Mouse (Mus musculus) lung, postnatal 25 days (tissue): ENCODE measurements around the gene Adamts17.
A peak's percentile ranks its signal among the peaks of the same experiment; 100 is the strongest.

Source experiments
- DNase-seq: peaks from one replicate; pipeline ENCODE4 v3.0.0; 2022; ENCODE audit warnings: low spot score

Gene Adamts17

DNA sequence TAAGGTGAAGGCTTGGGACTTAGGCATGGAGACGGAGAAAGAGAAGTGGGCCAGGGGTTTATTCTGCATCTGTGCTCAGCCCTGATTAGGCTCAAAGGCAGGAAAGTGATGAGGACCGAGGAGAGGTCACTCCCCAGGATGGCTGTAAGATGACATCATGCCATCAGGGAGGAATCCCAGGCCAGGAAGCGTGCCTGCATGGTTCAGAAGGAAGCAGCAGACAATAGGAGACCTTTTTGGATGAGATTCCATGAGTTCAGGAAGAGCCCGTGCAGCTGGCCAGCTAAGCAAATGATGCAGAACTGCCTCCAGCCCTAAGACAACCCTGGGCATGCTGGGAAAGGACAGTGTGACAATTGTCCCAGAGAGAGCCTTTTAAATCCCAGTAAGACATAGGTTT, 93.7 kb downstream of the Adamts17 start:
- DNase-seq: peak; percentile 73

DNA sequence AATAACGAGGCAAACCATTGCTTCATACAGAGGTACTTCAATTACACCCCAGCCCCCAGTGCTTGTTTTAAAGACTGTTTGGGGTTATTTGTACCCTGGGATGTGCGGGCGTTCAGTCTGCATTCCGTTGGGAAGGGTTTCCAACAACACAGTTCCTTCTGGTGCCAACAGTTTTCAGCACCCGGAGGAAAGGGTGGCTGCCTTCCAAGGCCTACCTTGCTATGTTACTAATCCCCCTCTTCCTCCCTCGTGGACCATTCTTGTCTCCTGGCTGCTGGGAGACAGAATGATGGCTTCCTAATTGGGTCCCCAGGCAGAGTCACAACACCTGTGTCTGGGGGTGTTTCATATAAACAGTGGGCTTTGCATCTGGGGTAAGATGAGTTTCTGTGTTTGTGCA, 94.5 kb downstream of the Adamts17 start:
- DNase-seq: no peak

DNA sequence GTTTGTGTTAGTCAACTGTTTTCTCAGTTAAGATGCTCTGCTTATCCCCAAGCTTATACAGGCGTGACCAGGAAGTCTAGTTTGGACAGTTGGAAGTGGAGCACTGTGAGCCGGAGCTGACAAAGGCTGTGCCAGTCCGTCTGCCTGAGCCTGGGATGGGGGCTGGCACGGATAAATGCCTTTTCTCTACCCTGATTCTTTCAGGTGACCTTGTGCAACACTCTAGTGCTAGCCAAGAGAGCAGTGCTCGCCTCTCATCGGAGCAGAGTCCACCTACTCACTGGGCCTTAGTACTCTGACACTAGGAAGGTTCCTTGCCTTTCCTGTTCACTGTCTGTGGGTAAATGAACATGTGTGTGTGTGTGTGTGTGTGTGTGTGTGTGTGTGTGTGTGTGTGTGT, 95.5 kb downstream of the Adamts17 start:
- DNase-seq: no peak

DNA sequence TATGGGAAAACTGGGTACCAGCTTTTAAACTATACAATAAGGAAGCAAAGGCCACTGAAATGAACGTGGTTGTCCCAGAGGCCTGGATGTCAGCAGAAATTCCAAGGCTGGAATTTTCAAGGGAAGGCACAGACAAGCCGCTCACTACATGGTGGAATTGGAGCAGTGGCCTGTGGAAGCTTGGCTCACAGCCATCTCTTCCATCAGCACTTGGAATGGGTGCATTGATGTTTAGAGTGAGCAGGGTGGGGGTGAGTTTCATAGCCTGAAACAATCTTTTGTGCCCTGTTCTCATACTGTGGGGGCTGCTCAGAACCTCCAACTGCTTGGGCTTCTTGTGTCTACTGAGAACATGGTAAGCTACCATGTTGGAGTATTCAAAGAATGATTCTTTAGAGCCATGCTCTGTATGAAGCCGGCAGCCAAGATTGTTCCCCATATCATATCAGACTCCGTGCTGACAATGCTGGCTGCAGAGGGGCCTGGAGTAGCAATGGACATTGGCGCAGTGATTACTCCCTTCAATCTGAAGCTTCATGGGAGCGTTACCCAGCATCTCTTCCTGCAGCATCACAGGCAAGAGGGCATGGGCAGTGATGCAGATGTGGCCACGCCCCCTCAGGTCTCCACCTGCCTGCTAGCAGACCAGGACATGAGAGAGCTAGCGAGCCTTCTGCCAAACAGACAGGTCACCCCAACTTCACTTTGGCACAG, 96.7 kb downstream of the Adamts17 start:
- no peak for DNase-seq

DNA sequence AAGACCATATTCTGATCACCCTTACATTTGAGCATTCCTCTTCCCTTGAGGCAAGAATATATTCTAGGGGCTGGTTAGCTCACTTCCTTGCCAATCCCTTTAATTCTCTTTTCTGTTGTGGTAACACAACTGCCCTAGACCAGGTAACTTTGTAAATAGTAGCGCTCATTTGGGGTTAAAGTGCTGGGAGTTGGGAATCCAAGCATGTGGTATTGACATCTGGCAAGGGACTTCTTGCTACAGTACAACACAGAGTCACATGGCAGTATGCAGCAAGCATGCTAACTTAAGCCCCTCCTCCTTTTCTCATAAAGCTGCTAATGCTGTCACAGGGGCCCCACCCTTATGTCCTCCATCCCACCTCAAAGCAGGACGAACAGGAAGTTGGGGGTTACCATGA, 97.4 kb downstream of the Adamts17 start:
- DNase-seq: no peak

DNA sequence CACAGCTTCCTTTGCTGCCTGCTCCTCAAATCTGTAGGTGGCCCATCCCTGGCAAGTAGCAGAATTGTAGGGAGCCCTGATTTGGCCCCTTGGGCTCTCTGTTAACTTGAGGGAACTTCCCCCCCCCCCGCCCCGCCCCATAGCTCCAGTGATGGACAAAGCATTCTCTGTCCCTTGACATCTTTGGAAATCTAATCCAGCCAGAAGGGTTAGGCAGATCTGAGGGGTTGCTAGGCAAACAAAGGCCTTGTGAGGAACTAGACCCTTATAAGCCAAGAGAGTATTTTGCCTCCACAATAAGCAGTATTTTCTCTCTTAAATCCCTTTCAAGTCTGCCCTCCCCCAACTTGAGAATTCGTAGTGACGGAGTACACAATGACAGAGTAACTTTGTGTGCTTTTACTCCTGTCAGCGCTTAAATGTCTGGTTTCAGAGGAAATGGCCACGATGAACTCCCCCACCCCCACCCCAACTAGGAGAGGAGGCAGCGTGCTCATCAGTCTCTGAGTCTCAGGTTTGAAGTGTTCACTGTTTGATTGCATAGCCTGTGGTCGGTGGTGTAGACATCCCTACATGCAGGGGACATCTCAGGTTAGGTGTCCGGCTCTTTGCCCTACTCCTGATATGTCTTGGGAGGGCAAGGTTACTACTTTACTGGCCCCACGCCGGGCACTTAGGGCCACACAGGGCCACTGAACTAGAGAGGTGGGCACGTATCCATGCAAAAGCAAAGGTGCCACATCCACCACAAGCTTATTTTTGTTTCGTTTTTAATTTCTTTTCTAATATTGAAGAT, 99.7 kb downstream of the Adamts17 start:
- DNase-seq: no peak

DNA sequence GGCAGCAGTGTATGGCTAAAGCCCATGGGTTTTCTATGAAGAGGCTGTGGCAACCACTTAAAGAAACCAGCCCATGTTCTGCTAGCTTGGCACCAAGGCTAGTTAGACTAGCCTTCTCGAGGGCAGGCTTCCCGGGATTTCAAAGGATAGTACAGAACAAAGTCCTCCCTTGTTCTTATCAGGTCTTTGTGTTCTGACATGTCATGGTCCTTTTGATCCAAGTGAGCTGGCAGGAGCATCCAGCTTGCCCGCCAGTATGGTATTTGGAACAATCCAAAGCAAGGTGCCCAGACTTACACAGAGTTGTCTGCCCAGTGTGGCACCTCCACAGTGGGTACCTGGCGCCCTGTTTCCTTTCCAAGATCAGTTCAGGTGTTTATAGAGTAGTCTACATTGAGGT, 101.2 kb downstream of the Adamts17 start:
- no peak for DNase-seq

DNA sequence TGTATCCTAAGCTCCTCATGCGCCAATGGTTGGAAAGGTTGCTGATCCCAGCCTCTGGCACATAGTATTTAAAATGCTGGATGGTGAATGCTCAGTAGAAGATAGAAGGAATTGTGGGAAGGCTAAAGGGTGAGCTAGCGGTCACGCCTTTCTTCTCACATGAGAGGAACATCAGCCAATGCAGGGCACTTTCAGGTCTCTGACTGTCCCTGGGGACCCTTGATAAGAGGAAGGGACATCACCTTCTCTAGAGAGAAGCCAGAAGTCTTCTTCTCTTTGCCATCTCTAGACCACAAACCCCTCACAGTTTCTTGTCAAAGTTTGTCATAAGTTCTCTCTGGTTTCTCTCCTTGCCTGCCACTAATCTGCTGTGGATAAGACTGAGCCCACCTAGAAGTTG, 109.5 kb downstream of the Adamts17 start:
- DNase-seq: no peak

DNA sequence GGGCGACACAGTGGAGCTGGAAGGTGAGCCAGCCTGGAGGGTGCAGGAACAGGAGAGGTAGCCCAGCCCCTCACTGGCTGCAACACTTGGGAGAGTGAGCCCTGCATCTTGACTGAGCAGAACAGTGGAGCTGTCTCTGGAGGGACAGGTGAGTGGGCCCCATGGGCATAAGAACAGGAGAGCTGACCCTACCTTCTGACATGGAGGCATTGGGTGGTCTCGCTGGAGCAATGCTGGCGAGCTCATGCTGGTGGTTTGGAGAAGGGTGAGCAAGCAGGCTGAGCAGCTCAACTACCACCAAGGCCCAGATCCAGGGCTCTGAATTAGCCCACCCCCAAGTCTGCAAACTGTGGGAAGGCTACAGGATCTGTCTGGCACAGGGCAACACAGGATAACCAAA, 113.4 kb downstream of the Adamts17 start:
- no peak for DNase-seq

DNA sequence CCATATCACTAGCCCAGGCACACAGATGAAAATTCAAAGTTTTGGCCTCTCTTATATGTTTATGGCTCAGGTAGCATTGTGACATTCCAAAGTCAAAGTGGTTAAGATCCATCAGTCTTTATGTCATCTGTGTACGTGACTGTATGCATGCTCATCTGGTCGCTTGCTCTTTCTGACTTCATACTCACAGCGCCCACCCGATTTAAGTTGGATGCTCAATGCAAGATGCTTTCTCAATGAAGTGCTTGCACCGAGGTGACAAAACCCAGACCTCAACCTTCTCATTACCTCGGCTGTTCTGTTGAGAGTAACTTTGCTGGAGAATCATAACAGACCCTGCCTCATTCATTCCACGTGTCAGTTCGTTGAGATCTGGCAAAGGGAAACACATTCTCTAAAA, 114.5 kb downstream of the Adamts17 start:
- no peak for DNase-seq

DNA sequence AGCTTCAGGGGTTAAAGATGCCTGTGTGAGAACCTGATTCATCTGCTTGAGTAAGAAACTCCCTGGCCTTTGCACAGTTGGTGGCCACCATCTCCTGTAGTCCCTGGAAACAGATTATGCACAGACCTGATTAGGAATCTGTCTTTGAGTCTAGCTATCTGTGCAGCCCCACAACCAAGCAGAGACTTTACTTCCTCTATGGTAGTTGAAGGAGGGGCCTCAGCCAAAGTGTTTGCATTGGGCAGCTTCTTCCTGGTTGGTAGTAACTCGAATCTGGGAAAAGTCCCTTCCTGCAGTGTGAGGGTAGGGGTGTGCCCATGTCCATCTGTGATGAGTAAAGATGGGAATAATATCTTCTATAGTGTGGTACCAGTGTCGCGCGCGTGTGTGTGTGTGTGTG, 115.2 kb downstream of the Adamts17 start:
- DNase-seq: no peak

DNA sequence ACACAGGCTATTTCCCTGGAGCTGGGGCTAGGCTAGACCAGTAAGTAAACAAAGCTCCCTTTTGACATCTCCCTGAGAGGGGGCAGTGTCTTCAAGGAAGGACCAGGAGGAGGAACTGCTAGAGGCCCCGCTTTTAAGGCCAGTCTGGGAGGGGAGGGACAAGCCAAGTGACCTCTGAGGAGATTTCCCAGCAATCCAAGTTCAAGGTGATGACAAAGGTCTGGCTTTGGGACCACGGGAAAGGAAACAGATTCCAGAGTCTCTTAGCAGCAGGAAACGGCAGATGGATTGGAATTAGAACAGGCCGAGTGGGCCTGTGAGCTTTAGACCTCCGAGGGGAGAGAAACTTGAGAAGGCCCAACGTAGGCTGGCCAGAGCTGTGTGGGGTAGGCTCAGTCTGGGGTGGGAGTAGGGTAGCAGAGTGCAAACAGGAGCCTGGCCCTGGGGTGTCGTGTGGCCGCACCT, 116.0 kb downstream of the Adamts17 start:
- no peak for DNase-seq

DNA sequence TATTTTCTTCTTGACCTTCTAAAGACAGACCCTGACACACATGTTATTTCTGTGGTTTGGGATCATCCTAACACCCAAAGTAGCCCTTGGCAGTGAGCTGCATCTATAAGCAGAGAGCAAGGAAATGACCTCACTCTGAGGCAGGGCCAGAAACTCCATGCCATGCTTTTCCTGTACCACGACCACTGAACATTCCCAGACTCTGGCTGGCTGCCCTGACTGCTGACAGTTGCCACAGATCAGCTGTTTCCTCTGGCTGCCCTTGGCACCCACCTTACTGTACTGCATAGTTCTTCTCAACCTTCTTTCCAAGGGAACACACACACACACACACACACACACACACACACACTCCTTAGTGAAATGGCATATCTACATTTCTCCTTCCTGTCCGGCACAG, 116.4 kb downstream of the Adamts17 start:
- peak; percentile 72 for DNase-seq

DNA sequence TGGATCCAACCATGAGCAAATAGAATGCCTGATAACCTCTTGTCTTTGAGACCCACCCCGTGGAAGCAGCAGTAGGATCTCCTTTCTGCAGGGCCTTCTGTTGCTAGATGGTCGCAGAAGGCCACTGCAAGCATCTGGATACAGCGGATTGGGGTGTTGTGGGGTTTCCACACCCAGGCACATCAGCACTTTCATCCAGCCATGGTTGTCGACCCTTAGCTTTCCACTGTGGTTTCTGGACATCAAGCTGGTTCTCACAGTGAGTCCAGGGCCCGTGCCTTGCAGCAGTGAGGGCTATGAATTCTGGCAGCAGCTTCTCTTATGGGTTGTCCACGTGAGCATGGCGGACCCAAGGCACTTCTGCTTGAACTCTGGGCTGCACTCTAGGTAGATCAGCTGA, 118.2 kb downstream of the Adamts17 start:
- DNase-seq: no peak

DNA sequence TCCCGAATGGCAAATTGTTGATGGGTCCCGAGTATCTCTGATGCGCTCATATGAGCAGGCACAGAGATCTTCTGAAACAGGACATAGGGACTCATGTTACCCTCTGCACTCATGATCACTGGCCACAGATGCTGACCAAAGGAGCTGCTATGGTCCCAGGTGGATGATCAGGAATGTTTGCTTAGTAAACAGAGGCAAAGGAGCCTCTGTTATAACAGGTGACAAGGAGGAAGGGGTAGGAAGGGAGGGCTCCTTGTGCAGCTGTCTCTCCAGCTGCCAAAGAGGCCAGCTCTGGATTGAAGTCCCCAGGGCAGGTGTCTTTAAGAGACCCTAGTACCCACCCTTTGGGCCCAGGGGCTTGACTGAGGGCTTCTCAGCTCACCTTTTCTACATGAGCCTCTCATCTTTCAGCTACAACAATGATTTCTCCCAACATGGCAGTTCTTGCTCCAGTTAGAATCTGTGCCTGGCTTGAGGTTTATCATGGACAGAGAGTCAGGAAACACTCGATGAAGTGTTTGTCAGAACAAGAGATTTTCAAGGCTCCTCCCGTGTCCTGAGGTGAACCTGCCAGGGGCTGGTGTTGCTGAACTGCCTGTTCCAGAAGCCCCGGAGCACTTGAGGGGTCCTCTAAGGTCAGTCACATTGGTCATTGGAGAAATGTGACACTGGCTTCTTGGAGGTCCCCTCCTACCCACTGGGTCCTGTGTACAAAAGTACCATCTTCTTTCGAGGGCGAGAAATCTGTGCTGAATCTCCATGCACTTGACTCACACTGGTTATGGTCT, 120.9 kb downstream of the Adamts17 start:
- peak; percentile 57 for DNase-seq

DNA sequence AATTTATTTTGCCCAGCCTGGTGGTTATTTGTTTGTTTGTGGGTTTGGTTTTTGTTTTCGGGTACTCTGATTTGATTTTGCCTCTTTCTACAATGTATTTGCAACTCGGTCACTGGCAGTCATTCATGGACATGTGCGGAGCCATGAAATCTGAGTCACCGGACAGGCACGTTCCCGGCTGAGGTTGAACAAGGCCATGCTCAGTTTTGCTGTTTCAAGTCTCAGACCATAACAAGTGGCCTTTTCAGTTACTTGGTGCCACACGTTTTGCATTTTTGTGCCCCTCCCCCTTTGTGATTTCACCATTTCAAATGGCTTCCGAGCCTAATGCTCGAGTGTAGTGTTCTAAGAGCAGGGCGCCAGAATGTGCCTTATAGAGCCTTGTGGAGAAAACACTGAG, 123.2 kb downstream of the Adamts17 start:
- peak; percentile 43 for DNase-seq

DNA sequence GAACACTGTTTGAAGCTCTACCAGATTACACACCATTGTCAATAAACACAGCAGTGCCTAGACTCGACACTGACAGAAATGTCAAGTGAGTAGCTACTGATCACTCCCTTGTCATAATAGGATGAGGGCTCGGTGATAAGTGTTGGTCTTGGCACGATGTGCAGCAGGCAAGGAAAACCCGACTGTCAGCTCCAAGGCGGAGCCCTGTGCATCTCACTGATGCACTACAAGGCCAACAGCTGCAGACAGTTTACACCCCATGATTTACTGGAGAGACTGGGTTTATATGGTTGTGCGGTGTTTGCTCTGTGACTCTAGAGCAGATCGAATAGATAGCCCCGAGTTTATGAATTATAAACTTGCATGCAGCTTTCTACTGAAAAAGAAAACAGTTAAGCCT, 124.0 kb downstream of the Adamts17 start:
- no peak for DNase-seq

DNA sequence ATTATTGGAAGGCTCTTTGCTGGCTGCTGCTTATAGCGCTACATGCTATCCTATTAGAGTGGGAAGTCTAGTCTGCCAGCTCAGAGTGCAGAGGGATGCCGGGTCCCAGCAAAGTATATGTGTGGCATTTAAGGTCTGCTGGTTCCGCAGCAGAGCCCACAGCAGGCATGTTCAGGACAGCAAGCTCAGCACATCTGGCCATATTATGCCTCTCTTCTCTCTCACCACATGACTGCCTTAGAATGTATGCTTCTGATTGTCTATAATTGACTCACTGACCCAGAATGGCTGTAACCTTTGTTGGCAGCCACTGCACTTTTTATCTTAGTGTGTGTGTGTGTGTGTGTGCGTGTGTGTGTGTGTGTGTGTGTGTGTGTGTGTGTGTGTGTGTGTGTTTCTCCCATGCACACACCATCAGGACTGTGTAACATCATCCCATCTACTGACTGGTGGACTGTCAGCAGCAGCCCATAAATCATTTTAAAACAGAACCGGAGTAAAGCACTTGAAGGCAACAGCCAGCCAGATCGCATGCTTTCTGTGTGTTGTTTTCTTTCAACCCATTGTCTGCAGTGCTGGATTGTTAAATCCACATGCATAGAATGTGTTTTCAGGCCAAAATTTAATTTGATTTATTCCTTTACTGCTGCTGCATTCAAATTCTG, 127.1 kb downstream of the Adamts17 start:
- DNase-seq: no peak

DNA sequence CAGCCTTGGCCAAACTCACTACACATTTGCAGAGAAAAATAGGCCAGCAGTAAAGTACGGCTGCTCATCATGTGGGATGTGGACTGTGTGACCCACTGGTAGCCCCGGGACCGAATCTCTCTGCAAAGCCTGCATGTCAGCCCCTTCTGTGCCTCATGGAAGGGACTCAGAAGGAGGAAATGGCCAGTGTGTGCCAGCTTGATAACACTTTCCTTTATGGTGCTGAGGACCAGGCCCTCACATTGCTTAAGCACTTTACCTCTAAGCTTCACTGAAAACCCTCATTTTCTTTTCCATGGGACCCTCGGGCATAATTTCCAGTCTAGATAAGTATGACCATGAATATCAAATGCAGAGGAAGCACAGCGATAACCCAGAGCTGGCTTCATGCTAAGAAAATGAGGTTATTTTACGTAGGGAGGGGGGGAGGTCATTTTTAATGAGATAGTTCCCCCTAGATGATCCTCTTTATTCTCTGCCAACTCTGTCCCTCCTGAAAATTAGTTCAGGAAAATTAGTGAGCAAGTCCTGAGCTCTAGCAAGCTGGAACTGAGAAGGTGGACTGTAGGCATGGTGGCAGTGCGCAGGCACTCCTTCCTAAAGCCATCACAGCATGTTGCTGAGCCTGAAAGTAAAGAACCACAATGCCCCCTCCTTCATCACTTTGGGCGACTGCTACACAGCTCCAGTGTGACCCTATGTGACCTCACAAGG, 127.8 kb downstream of the Adamts17 start:
- no peak for DNase-seq

DNA sequence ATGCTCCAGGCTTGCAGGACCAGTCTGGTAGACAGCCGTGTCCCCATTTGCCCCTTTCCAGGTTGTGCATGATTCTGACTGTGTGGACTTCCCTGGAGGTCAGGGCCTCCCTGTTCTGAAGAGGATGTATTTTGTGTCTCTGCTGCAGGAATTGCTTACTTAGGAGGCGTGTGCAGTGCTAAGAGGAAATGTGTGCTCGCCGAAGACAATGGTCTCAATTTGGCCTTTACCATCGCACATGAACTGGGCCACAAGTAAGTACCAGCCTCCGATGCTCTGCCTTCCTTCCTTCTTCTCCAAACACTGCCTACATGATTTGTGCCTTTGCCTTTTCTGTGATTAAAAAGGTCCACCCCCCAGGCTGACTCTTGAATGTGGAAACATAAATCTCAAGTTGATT, 129.1 kb downstream of the Adamts17 start:
- peak; percentile 11 for DNase-seq

DNA sequence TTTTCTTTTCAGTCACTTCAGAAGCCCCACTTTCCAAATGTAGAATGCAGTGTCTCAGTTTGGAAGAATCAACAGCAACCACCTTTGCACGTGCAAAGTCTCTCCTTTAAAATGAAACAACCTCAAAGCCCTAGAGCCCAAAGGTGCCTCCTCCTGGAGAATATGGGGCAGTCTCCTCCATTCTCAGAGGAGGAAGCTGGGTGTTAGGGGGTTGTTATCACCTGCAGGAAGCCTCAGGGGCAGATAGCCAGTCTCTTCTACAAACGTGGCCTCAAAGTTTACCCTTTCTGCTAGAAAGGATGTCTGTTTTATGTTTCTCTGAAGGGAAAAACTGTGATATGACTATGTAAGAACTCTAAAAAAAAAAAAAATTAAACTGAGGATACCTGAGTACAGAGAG, 129.7 kb downstream of the Adamts17 start:
- no peak for DNase-seq

DNA sequence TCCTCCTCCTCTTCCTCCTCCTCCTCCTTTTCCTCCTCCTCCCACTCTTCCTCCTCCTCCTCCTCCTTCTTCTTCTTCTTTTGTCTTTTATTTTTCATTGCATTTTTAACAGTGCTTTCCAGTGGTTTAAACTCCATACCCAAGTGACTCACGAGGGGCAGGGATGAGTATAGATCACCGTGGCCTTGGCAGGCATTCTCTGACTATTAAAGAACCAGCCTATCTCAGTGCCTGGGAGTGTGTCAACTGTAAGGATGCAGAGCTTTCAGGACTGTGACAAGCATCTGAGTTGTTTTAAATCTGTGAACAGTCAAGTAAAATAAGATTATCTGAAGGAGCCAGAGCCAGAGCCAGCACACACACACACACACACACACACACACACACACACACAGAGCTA, 130.7 kb downstream of the Adamts17 start:
- DNase-seq: no peak
